Mouse (Mus musculus) myocyte (in vitro differentiated cells): ENCODE measurements around the gene Tbc1d14.

Experiments
- MAX ChIP-seq: IDR thresholded peaks from one replicate; pipeline ENCODE4 v1.6.1; 2011; ENCODE audit warnings: low read depth, mild to moderate bottlenecking, control low read depth
- MYOD1 ChIP-seq, 3 experiments: IDR thresholded peaks; one replicate each; pipeline ENCODE4 v1.6.1; 2011; ENCODE audit warnings: control low read depth in 2 of 3, low read depth in 2 of 3, mild to moderate bottlenecking in 2 of 3, moderate library complexity in 1 of 3; ENCODE audit not compliant: insufficient read length in 2 of 3, control insufficient read depth in 1 of 3
- POLR2A ChIP-seq: IDR thresholded peaks from one replicate; pipeline ENCODE4 v1.6.1; 2011; ENCODE audit warnings: low read depth, mild to moderate bottlenecking, control low read depth, moderate library complexity; ENCODE audit not compliant: insufficient read length
- POLR2AphosphoS2 ChIP-seq: IDR thresholded peaks from one replicate; pipeline ENCODE4 v1.6.1; 2011; ENCODE audit warnings: low read depth, control low read depth; ENCODE audit not compliant: insufficient read length
- TCF12 ChIP-seq: IDR thresholded peaks from one replicate; pipeline ENCODE4 v1.6.1; 2011; ENCODE audit warnings: mild to moderate bottlenecking, control low read depth; ENCODE audit not compliant: poor library complexity, insufficient read depth, severe bottlenecking

DNA sequence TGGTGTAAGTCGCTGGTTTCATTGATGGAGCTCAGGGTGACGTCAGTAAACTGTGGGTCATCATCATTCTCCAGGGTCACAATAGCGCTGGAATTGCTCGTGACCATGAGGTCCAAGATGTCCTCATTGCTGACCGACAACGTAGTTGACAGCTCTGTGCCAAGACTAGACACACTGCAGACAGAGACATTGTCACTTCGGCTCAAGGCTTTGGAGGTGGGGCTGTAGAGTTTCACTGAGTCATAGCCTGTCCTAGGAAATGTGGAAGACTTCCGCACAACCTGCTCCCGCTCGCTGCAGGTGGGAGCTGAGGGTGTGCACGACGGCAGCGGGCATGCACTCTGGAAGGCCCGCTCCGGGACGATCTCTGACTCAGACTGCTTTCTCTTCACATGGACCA is 21.7 kb downstream of the Tbc1d14 start:
- no peak for TF ChIP-seq POLR2A
- no peak for TF ChIP-seq MYOD1 (IDR thresholded peaks at IDR 0.05; ENCODE audit: control insufficient read depth in 1 of 3, insufficient read length in 2 of 3, low read depth in 2 of 3)
- no peak for TF ChIP-seq TCF12
- TF ChIP-seq POLR2AphosphoS2, result no peak
- no peak for TF ChIP-seq MAX
